Mouse (Mus musculus) liver, embryonic 16.5 days (tissue): ENCODE data around the gene Pigo. TPM values are rescaled to one million over a fixed set of nuclear protein-coding genes. Genes with fewer than 3 reads are reported as not detected.
A peak's percentile ranks its signal among the peaks of the same experiment; 100 is the strongest.

Experiments used
- ATAC-seq: fragments of 200-750 bp; cut with Nextera tagmentation; 2 replicates; pipeline ENCODE4 v1.8.0; 2017; ENCODE audit warnings: low read depth, mild to moderate bottlenecking, moderate number of reproducible peaks, moderate library complexity
- H3K27ac ChIP-seq: fragments of 300-500 bp; sonication (generic); 2 replicates; pipeline ENCODE4 v1.5.1; 2014; ENCODE audit warnings: mild to moderate bottlenecking, low read length
- H3K27me3 ChIP-seq: fragments of 300-500 bp; sonication (generic); 2 replicates; pipeline ENCODE4 v1.6.1; 2014; ENCODE audit warnings: low read depth, low read length, mixed read lengths; ENCODE audit not compliant: control insufficient read depth, insufficient read depth
- H3K36me3 ChIP-seq: fragments of 300-500 bp; sonication (generic); 2 replicates; pipeline ENCODE4 v1.6.1; 2014; ENCODE audit warnings: mild to moderate bottlenecking; ENCODE audit not compliant: control insufficient read depth, insufficient read depth
- H3K4me1 ChIP-seq: fragments of 300-500 bp; sonication (generic); 2 replicates; pipeline ENCODE4 v1.6.1; 2014; ENCODE audit warnings: low read depth, low read length, mixed read lengths; ENCODE audit not compliant: control insufficient read depth
- H3K4me2 ChIP-seq: fragments of 300-500 bp; sonication (generic); 2 replicates; pipeline ENCODE4 v1.6.1; 2014; ENCODE audit warnings: low read depth, low read length, mixed read lengths
- H3K4me3 ChIP-seq: fragments of 300-500 bp; sonication (generic); 2 replicates; pipeline ENCODE4 v1.5.1; 2014; ENCODE audit warnings: low read depth, mild to moderate bottlenecking, low read length
- H3K9ac ChIP-seq: fragments of 300-500 bp; sonication (generic); 2 replicates; pipeline ENCODE4 v1.6.1; 2014; ENCODE audit warnings: low read depth, low read length
- H3K9me3 ChIP-seq: fragments of 300-500 bp; sonication (generic); replicated peaks from 2 replicates; pipeline ENCODE4 v1.6.1; 2016; ENCODE audit warnings: low read length; ENCODE audit not compliant: control insufficient read depth
- WGBS: fragments of 180-500 bp; shearing (Covaris S2); extraction: QIAGEN DNeasy Blood & Tissue Kit; methylation state at CpG from one replicate; pipeline ENCODE4 v1.1.7; 2014; ENCODE audit not compliant: insufficient replicate concordance; 5-methylcytosine and 5-hydroxymethylcytosine counted together
- polyA plus RNA-seq: library from polyadenylated mRNA; unstranded; fragments of >200 nt; fragmentation: Nextera tagmentation; extraction: Ambion mirVana; gene quantifications from 2 replicates; pipeline ENCODE4 v1.2.1, GENCODE M21; 2015

Gene Pigo
- polyA plus RNA-seq, 1 experiment from 2014 or later = 14.7 TPM

- 52% methylated on average over 23 of the region's 23 CpGs for WGBS
- Histone ChIP-seq H3K4me1 (peaks cover 13% of the 10 kb centered on the region), H3K9ac (no peak overlapping the region), H3K27me3 (no peaks in the 10 kb centered on the region), H3K27ac (no peak overlapping the region), H3K9me3 (no peaks in the 10 kb centered on the region), H3K4me3 (no peak overlapping the region), H3K36me3 (peaks cover 34% of the 10 kb centered on the region), H3K4me2 (no peak overlapping the region)
- ATAC-seq = peak; percentile 54; the same call in 1 of the 2 replicates
Observed at GRCm38 (mm10) chr4:43019641-43020465, 5.8 kb downstream of the Pigo start.

DNA sequence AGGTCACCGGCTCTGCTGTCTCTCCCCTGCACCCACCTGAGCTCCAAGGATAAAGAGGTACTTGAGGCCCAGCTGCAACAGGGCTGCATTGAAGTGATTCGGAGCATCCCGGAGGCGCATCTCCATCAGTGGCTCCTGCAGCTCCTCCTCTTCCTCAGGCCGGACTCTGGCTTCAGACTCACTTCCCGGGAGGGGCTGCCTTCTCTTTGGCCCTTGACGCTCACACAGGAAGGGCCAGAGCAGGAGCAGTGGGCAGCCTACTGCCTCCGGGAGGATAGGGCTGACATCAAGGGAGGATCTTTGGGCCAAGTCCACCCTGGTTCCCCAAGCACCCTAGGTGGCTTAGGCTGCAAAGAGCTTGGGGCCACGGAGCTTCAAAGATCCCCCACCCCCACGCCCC lies 6.4 kb downstream of the Pigo start:
- H3K27me3 ChIP-seq = no peaks in the 10 kb centered on the region
- H3K36me3 ChIP-seq = peaks cover 34% of the 10 kb centered on the region
- peaks cover 6% of the 10 kb centered on the region for H3K4me1 ChIP-seq
- H3K4me3 ChIP-seq = no peak overlapping the region
- no peak overlapping the region for H3K27ac ChIP-seq
- no peak overlapping the region for H3K9ac ChIP-seq
- H3K9me3 ChIP-seq = no peaks in the 10 kb centered on the region
- 85% methylated on average over 10 of the region's 10 CpGs for WGBS
- no peak overlapping the region for H3K4me2 ChIP-seq
- ATAC-seq = no peak

GRCm38 (mm10) chr4:43018156-43018555 lies 7.5 kb downstream of the Pigo start:
- 84% methylated on average over 4 of the region's 4 CpGs for WGBS
- peaks cover 6% of the 10 kb centered on the region for H3K4me1 ChIP-seq
- peaks cover 29% of the 10 kb centered on the region for H3K36me3 ChIP-seq

DNA sequence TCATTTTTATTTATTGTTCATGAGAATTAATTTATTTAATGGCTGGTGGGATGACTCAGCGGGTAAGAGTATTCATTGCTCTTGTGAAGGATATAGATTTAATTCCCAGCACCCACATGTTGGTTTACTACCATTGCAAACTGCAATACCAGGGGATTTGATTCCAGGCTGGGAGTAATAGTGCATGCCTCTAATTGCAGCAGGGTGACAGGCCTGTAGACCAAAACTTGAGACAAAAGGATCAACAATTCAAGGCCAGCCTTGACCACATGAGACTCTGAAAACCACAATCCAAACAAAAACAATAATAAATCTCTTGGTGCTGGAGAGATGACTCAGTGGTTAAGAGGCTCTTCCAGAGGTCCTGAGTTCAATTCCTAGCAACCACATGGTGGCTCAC lies 13.5 kb downstream of the Pigo start:
- Histone ChIP-seq H3K4me2 (no peak overlapping the region), H3K36me3 (no peaks in the 10 kb centered on the region; the same call in 1 of the 2 replicates), H3K27me3 (no peaks in the 10 kb centered on the region), H3K4me3 (no peak overlapping the region), H3K27ac (no peak overlapping the region), H3K4me1 (peaks cover 10% of the 10 kb centered on the region), H3K9ac (no peak overlapping the region), H3K9me3 (no peaks in the 10 kb centered on the region)
- ATAC-seq = no peak
- WGBS = 67% methylated on average over 1 of the region's 1 CpGs

More at GRCm38 (mm10) chr4:43018156-43018555, 7.5 kb downstream of the Pigo start:
- H3K9me3 ChIP-seq = no peaks in the 10 kb centered on the region
- H3K4me2 ChIP-seq = no peak overlapping the region
- no peak overlapping the region for H3K27ac ChIP-seq
- no peaks in the 10 kb centered on the region for H3K27me3 ChIP-seq
- no peak overlapping the region for H3K4me3 ChIP-seq
- no peak for ATAC-seq
- no peak overlapping the region for H3K9ac ChIP-seq

DNA sequence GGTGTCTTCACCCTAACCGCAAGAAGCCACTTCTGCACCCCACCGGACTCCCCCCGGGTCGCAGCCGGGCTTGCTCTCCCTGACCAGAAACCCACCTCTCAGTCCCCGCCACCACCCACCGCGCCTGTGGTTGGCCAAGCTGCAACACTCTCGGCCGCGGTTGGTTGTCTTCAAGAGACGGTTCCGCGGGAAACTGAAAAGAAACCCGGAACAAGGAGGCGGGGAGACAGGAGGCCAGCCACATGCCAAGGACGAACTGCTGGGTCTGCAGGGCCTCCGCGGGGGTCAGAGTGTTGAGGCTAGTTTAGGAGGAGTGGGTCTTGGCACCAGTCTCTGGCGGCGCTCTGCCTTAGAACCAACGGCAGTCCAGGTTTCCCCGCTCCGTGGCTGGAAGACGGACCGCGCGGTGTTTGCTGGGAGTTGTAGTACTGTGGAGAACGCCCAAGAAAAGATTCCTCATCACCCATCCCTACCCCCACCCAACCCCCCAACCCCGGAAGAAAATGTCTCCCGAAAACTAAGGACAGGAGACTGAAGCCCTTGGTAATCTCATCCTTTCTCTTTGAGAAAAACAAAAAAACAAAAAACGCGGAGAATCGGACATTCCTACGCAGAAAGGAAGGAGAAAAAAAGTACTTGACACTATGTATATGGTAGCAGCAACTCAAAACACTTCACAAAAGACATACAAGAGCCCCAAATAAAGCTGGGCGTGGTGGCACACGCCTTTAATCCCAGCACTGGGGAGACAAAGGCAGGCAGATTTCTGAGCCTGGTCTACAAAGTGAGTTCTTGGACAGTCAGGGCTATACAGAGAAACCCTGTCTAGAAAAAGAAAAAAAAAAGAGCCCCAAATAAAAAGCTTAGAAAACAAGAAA lies 15.2 kb downstream of the Pigo start, which contains the start of gene Fancg:
Gene Fancg, minus strand, starts transcription at position 346 of the 878 bp plus-strand sequence.
- H3K27ac ChIP-seq = peak within 1 kb of the TSS; percentile 52
- H3K4me3 ChIP-seq = peak within 1 kb of the TSS; percentile 72
- WGBS = 2% methylated on average over 37 of the region's 37 CpGs
- H3K9ac ChIP-seq = peak within 1 kb of the TSS; percentile 74
- no peaks in the 10 kb centered on the region for H3K27me3 ChIP-seq
- peaks cover 10% of the 10 kb centered on the region for H3K4me1 ChIP-seq
- H3K9me3 ChIP-seq = no peaks in the 10 kb centered on the region
- H3K4me2 ChIP-seq = peak within 1 kb of the TSS; percentile 77
- no peaks in the 10 kb centered on the region for H3K36me3 ChIP-seq
- ATAC-seq = peak; percentile 80

- Histone ChIP-seq H3K9me3 (no peaks in the 10 kb centered on the region), H3K9ac (no peak overlapping the region), H3K4me2 (no peak overlapping the region), H3K36me3 (no peaks in the 10 kb centered on the region), H3K4me3 (no peak overlapping the region), H3K27me3 (no peaks in the 10 kb centered on the region), H3K27ac (no peak overlapping the region), H3K4me1 (peaks cover 13% of the 10 kb centered on the region)
- peak; percentile 44 for ATAC-seq
- 50% methylated on average over 2 of the region's 2 CpGs for WGBS
Observed at GRCm38 (mm10) chr4:43005765-43006164, 19.9 kb downstream of the Pigo start.

DNA sequence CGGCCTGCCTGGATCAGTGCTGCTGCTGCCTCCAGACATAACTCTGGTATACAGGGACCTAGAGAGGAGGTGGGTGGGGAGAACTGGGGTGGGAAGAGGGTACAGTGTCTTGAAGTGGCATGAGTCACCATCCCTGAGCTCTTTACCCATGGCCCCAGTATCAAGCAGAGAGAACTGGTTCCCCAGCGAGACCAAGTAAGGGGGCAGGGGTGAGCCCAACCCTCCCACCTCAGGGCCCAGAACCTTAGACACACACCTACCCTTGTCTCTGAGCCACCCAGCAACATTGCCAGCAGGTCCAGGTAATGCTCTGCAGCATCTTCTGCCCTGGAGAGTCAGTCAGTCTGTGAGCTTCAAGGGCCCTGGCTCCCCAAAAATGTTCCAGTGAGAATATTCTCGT lies 20.7 kb downstream of the Pigo start:
- WGBS = 75% methylated on average over 3 of the region's 3 CpGs
- H3K9ac ChIP-seq = no peak overlapping the region
- no peak overlapping the region for H3K4me2 ChIP-seq

DNA sequence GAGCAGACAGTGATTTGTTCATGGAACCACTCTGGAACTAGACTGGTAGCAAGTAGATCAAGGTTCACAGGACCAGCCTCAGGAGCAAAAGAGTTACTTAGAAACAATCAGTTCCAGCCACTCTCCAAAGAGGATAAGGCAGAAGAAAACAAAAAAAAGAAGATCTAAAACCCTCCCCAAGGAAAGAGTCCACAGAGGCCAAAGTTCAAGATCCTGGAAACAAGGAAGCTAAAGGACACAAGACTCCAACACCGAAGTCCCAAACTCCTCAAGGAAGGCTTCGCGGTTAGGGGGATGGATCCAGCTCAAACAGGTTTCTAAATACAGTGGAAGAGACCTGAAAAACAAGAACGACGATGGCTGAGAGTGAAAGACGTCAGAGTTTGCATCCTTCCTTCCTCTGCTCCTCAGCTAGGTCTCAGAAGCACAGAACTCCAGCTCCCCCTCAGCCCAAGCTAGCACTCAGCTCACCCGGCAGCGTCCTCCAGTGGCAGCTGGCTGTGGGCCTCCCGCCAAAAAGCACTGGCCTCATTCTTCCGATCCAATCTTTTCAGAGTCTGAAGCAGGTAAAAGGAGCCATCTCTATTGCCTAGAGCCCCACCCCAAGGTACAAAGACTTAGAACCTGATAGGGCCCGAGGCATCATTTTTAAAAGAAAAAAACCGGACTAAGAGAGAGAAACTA lies 22.7 kb downstream of the Pigo start:
- H3K27ac ChIP-seq = no peak overlapping the region
- peaks cover 13% of the 10 kb centered on the region for H3K4me1 ChIP-seq
- no peaks in the 10 kb centered on the region for H3K9me3 ChIP-seq
- H3K27me3 ChIP-seq = no peaks in the 10 kb centered on the region
- no peaks in the 10 kb centered on the region for H3K36me3 ChIP-seq
- no peak overlapping the region for H3K4me3 ChIP-seq
- WGBS = 75% methylated on average over 12 of the region's 12 CpGs
- H3K4me2 ChIP-seq = no peak overlapping the region
- ATAC-seq = no peak
- H3K9ac ChIP-seq = no peak overlapping the region

More for the DNA sequence above, 20.7 kb downstream of the Pigo start:
- peaks cover 14% of the 10 kb centered on the region for H3K4me1 ChIP-seq
- no peak overlapping the region for H3K27ac ChIP-seq
- H3K4me3 ChIP-seq = no peak overlapping the region
- no peak for ATAC-seq
- H3K36me3 ChIP-seq = no peaks in the 10 kb centered on the region
- no peaks in the 10 kb centered on the region for H3K9me3 ChIP-seq
- H3K27me3 ChIP-seq = no peaks in the 10 kb centered on the region
